Mouse (Mus musculus): ENCODE results near the gene Ctnnb1. TPM values are rescaled to one million over a fixed set of nuclear protein-coding genes. Genes with fewer than 3 reads are reported as not detected.
A peak's percentile ranks its signal among the peaks of the same experiment; 100 is the strongest.

Gene Ctnnb1
- polyA plus RNA-seq, 1 experiment from 2014 or later = 317 TPM

DNA sequence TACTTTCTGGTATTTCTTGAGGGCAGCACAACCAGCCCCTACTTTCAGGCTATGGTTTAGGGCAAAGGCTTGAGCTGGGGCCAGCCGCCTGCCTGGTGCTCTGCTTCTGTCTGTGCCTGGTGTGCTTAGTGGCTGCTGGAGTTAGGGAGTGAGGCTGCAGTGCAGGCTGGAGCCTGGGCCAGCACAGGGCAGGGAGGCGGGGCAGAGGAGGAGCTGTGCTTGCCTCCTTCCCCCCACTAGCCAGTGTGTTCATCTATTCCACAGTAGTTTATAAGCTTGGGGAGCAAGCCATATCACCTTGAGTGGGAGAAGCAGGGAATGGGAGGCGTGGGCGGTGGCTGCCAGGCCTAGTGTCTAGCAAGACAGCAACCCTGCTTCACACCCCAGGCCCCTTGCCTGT, 34.1 kb downstream of the Ctnnb1 start:
- Histone ChIP-seq H3K4me1 (peaks cover 73% of the 10 kb centered on the region), H3K9ac (no peak overlapping the region), H3K36me3 (peaks cover 99% of the 10 kb centered on the region), H3K27me3 (replicated peaks) (no peaks in the 10 kb centered on the region), H3K27ac (replicated peaks) (peak overlapping the region; percentile 10; the same call in 1 of the 2 replicates), H3K4me2 (no peak overlapping the region), H3K4me3 (no peak overlapping the region), H3K9me3 (no peaks in the 10 kb centered on the region)
- ATAC-seq (ENCODE audit: extremely low read depth, insufficient number of reproducible peaks, low FRiP score, low TSS enrichment) = no peak
- 87% methylated on average over 4 of the region's 4 CpGs for WGBS

DNA sequence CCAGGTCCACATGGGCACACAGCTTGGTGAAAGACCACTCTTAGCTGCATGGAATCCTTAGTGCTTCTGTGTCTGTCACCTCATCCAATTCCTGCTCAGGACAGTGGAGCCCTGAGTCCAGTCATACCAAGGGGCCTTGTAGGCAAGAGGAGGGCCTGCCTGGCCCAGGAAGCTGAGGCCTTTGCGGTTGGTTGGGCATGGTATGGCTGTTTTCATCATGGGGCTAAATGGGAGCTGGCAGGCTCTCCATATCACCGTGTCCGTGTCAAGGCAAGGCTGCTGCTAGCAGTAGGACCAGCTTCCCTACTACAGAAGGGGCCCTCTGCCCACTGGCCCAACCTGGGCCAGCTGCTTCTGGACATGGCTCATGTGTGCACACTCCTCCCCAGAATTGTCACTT, 34.7 kb downstream of the Ctnnb1 start:
- peak overlapping the region; percentile 10; the same call in 1 of the 2 replicates for H3K27ac ChIP-seq (replicated peaks)
- no peaks in the 10 kb centered on the region for H3K9me3 ChIP-seq
- WGBS = 64% methylated on average over 3 of the region's 3 CpGs
- peaks cover 67% of the 10 kb centered on the region for H3K4me1 ChIP-seq
- H3K27me3 ChIP-seq (replicated peaks) = no peaks in the 10 kb centered on the region
- no peak for ATAC-seq (ENCODE audit: extremely low read depth, insufficient number of reproducible peaks, low FRiP score, low TSS enrichment)
- H3K4me3 ChIP-seq = no peak overlapping the region
- no peak overlapping the region for H3K4me2 ChIP-seq
- H3K9ac ChIP-seq = no peak overlapping the region
- peaks cover 99% of the 10 kb centered on the region for H3K36me3 ChIP-seq

- H3K36me3 ChIP-seq = peaks cover 99% of the 10 kb centered on the region
- H3K4me3 ChIP-seq = no peak overlapping the region
- WGBS = 67% methylated on average over 5 of the region's 5 CpGs
- no peaks in the 10 kb centered on the region for H3K27me3 ChIP-seq (replicated peaks)
- peaks cover 62% of the 10 kb centered on the region for H3K4me1 ChIP-seq
- ATAC-seq (ENCODE audit: extremely low read depth, insufficient number of reproducible peaks, low FRiP score, low TSS enrichment) = no peak
- no peaks in the 10 kb centered on the region for H3K9me3 ChIP-seq
- H3K4me2 ChIP-seq = no peak overlapping the region
- H3K27ac ChIP-seq (replicated peaks) = peak overlapping the region; percentile 10; the same call in 1 of the 2 replicates
- H3K9ac ChIP-seq = no peak overlapping the region
Measured at GRCm38 (mm10) chr9:120964224-120964623, 35.2 kb downstream of the Ctnnb1 start.

GRCm38 (mm10) chr9:120965007-120965406, 36.0 kb downstream of the Ctnnb1 start:
- H3K4me2 ChIP-seq = no peak overlapping the region
- ATAC-seq (ENCODE audit: extremely low read depth, insufficient number of reproducible peaks, low FRiP score, low TSS enrichment) = no peak
- H3K27me3 ChIP-seq (replicated peaks) = no peaks in the 10 kb centered on the region
- WGBS = 74% methylated on average over 10 of the region's 10 CpGs
- no peak overlapping the region for H3K27ac ChIP-seq (replicated peaks)
- H3K9me3 ChIP-seq = no peaks in the 10 kb centered on the region
- no peak overlapping the region for H3K4me3 ChIP-seq
- H3K36me3 ChIP-seq = peaks cover 99% of the 10 kb centered on the region
- peak overlapping the region; percentile 34; the same call in 1 of the 2 replicates for H3K9ac ChIP-seq
- peaks cover 57% of the 10 kb centered on the region for H3K4me1 ChIP-seq

DNA sequence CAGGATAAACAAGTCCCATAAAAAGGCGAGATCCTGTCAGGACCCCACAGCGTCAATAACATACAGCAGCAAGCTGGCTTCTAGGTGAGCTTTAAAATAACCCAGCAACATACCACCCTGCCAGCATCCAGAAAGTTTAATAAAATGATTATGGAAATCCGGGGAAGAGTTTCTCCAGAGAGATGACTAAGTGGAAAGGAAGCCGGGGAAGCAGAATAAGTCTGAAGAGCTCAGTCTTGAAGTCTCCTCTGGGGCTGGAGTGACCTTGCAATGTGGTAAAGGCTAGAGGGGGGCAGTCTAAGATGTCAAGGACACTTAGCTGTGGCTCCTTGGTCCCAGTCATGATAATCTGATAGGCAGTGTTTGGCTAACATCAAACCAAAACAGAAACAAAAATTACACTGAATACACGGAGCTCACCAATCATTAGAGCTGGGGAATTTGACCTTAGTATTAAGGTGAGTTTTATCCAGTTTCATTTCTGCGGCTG, 44.1 kb downstream of the Ctnnb1 start:
- peaks cover 23% of the 10 kb centered on the region for H3K36me3 ChIP-seq
- H3K4me1 ChIP-seq = peaks cover 29% of the 10 kb centered on the region
- H3K9ac ChIP-seq = no peak overlapping the region
- 63% methylated on average over 6 of the region's 6 CpGs for WGBS
- H3K9me3 ChIP-seq = no peaks in the 10 kb centered on the region
- no peak overlapping the region for H3K4me3 ChIP-seq
- H3K27me3 ChIP-seq (replicated peaks) = no peaks in the 10 kb centered on the region
- no peak overlapping the region for H3K27ac ChIP-seq (replicated peaks)
- no peak for ATAC-seq (ENCODE audit: extremely low read depth, insufficient number of reproducible peaks, low FRiP score, low TSS enrichment)
- H3K4me2 ChIP-seq = no peak overlapping the region

- Histone ChIP-seq H3K4me3 (no peak overlapping the region), H3K9ac (no peak overlapping the region), H3K27me3 (replicated peaks) (no peaks in the 10 kb centered on the region), H3K9me3 (no peaks in the 10 kb centered on the region), H3K4me2 (no peak overlapping the region), H3K27ac (replicated peaks) (no peak overlapping the region), H3K4me1 (peaks cover 29% of the 10 kb centered on the region), H3K36me3 (peaks cover 11% of the 10 kb centered on the region)
- 75% methylated on average over 2 of the region's 2 CpGs for WGBS
- no peak for ATAC-seq (ENCODE audit: extremely low read depth, insufficient number of reproducible peaks, low FRiP score, low TSS enrichment)
Measured at GRCm38 (mm10) chr9:120974209-120974608, 45.2 kb downstream of the Ctnnb1 start.

DNA sequence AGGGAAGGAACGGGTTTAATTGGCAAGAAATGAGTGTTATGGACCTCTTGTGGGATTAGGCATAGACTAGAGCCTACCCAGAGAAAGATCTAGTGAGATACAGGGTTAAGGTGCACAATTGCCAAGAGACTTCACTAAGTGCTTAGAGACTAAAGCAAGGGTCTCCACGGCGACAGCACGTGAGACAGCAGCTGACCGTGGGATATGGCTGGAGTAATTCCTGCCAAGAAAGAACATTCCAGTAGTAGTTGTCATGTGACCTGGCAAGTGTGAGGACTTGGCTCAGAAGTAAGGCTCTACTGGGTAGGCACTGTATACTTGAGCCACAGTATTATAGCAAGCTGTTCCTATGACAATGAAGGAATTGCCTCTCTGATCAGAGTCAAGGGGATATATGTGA, 47.1 kb downstream of the Ctnnb1 start:
- Histone ChIP-seq H3K4me1 (peaks cover 29% of the 10 kb centered on the region), H3K27me3 (replicated peaks) (no peaks in the 10 kb centered on the region), H3K4me3 (no peak overlapping the region), H3K36me3 (0 out of 2 replicates have a peak, but pooled peaks cover 4% of the 10 kb centered on the region), H3K4me2 (no peak overlapping the region), H3K9ac (no peak overlapping the region), H3K9me3 (no peaks in the 10 kb centered on the region), H3K27ac (replicated peaks) (peak overlapping the region; percentile 48; the same call in 1 of the 2 replicates)
- no peak; the same call in 1 of the 2 replicates for ATAC-seq (ENCODE audit: extremely low read depth, insufficient number of reproducible peaks, low FRiP score, low TSS enrichment)
- WGBS = 49% methylated on average over 5 of the region's 5 CpGs

DNA sequence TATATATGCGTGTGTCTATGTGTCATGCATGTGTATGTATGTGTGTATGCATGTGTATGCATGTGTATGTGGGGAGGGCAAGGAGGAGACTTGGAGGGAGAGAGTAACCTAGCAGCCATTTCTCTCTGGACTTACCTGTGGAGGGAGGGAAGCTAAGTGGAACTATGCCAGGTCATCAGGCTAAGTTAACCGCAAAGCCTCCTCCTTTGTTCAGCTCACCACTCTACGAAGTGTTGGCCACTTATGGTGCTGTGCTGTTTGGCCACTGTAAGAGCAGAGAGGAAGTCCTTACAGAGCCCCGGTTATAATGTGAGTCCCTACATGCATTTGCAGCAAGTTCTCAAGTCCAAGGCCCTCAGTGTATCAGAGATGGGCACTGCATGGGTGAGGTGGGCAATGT, 47.8 kb downstream of the Ctnnb1 start:
- H3K4me3 ChIP-seq = no peak overlapping the region
- no peak overlapping the region for H3K4me2 ChIP-seq
- ATAC-seq (ENCODE audit: extremely low read depth, insufficient number of reproducible peaks, low FRiP score, low TSS enrichment) = no peak
- 0 out of 2 replicates have a peak, but pooled peaks cover 4% of the 10 kb centered on the region for H3K36me3 ChIP-seq
- no peaks in the 10 kb centered on the region for H3K9me3 ChIP-seq
- H3K9ac ChIP-seq = no peak overlapping the region
- WGBS = 82% methylated on average over 4 of the region's 4 CpGs
- no peak overlapping the region for H3K27ac ChIP-seq (replicated peaks)
- H3K4me1 ChIP-seq = peaks cover 29% of the 10 kb centered on the region
- H3K27me3 ChIP-seq (replicated peaks) = no peaks in the 10 kb centered on the region

DNA sequence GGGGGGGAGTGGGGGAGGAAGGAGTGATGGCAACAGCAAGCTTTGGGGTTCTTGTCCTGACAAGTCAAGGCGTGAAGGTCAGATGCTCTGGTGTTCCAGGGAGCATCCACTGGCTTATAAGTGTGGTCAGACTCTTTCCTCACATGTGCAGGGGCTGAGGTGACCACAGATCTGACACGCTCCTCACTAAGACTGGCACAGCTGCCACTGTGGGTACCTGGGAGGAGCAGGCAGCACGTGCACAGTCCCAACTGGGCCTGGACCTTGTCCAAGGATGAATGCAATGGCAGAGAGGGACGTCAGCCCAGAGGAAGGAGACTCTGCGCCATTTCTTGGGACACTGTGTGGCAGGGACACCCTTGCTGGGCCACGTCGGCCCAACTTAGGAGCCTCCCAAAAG, 52.8 kb downstream of the Ctnnb1 start:
- no peaks in the 10 kb centered on the region for H3K9me3 ChIP-seq
- peaks cover 21% of the 10 kb centered on the region for H3K4me1 ChIP-seq
- H3K4me3 ChIP-seq = no peak overlapping the region
- 74% methylated on average over 7 of the region's 7 CpGs for WGBS
- no peaks in the 10 kb centered on the region for H3K36me3 ChIP-seq
- no peak for ATAC-seq (ENCODE audit: extremely low read depth, insufficient number of reproducible peaks, low FRiP score, low TSS enrichment)
- H3K27me3 ChIP-seq (replicated peaks) = no peaks in the 10 kb centered on the region
- no peak overlapping the region for H3K9ac ChIP-seq
- no peak overlapping the region for H3K27ac ChIP-seq (replicated peaks)
- no peak overlapping the region for H3K4me2 ChIP-seq

- H3K36me3 ChIP-seq = no peaks in the 10 kb centered on the region
- WGBS = 75% methylated on average over 8 of the region's 8 CpGs
- no peak overlapping the region for H3K4me2 ChIP-seq
- no peak overlapping the region for H3K27ac ChIP-seq (replicated peaks)
- H3K4me3 ChIP-seq = no peak overlapping the region
- H3K9me3 ChIP-seq = no peaks in the 10 kb centered on the region
- no peak for ATAC-seq (ENCODE audit: extremely low read depth, insufficient number of reproducible peaks, low FRiP score, low TSS enrichment)
- H3K27me3 ChIP-seq (replicated peaks) = no peaks in the 10 kb centered on the region
- H3K9ac ChIP-seq = no peak overlapping the region
- H3K4me1 ChIP-seq = peaks cover 41% of the 10 kb centered on the region
Measured at GRCm38 (mm10) chr9:120983849-120984248, 54.8 kb downstream of the Ctnnb1 start.

GRCm38 (mm10) chr9:120984509-120984908, 55.5 kb downstream of the Ctnnb1 start:
- Histone ChIP-seq H3K9ac (no peak overlapping the region), H3K36me3 (no peaks in the 10 kb centered on the region), H3K4me3 (no peak overlapping the region), H3K4me1 (peaks cover 47% of the 10 kb centered on the region), H3K4me2 (no peak overlapping the region), H3K27me3 (replicated peaks) (no peaks in the 10 kb centered on the region), H3K9me3 (no peaks in the 10 kb centered on the region), H3K27ac (replicated peaks) (no peak overlapping the region)
- ATAC-seq (ENCODE audit: extremely low read depth, insufficient number of reproducible peaks, low FRiP score, low TSS enrichment) = no peak
- WGBS = 77% methylated on average over 5 of the region's 5 CpGs

GRCm38 (mm10) chr9:120985009-120985408, 56.0 kb downstream of the Ctnnb1 start:
- WGBS = 82% methylated on average over 5 of the region's 5 CpGs
- no peak for ATAC-seq (ENCODE audit: extremely low read depth, insufficient number of reproducible peaks, low FRiP score, low TSS enrichment)
- peaks cover 49% of the 10 kb centered on the region for H3K4me1 ChIP-seq

More at GRCm38 (mm10) chr9:120985009-120985408, 56.0 kb downstream of the Ctnnb1 start:
- no peak overlapping the region for H3K4me2 ChIP-seq
- H3K27ac ChIP-seq (replicated peaks) = no peak overlapping the region
- H3K4me3 ChIP-seq = no peak overlapping the region
- H3K36me3 ChIP-seq = no peaks in the 10 kb centered on the region
- H3K9ac ChIP-seq = no peak overlapping the region
- no peaks in the 10 kb centered on the region for H3K9me3 ChIP-seq
- H3K27me3 ChIP-seq (replicated peaks) = no peaks in the 10 kb centered on the region

All from heart, embryonic 13.5 days (tissue).